Mouse (Mus musculus) liver, postnatal 0 days (tissue): ENCODE results near the gene Olfm1.

ENCODE experiments used
- CTCF ChIP-seq: sonication (generic); IDR thresholded peaks from 2 replicates; pipeline ENCODE4 v1.5.1; 2016; ENCODE audit warnings: antibody characterized with exemption, low read depth
- EP300 ChIP-seq: IDR thresholded peaks from 2 replicates; pipeline ENCODE4 v1.6.1; 2016; ENCODE audit warnings: antibody characterized with exemption, low read depth, mild to moderate bottlenecking

DNA sequence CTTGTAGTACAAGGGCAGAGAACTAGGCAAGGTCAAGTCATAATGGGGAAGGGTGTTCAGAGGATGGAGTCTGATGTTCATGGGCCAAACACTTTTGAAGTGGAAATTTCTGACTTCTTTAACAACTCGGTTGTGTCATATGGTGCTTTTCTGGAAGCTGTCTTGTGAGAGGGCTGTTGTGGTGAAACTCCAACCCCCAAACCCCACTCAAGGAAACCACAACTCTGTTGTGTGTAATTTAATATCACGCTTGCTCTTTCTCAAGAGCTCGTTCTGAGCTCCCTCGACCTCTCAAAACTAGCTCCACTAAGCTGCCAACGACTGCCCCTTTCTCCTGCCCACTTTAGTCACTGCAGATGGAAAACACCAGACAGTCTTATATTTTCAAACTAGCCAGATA is 47.1 kb upstream of the Olfm1 start:
- TF ChIP-seq EP300 (no peak), CTCF (no peak)
